Mouse (Mus musculus): Measurements from ENCODE around the gene Gm5862. TPM values are rescaled to one million over a fixed set of nuclear protein-coding genes. Genes with fewer than 3 reads are reported as not detected.
"Not testable (repeated sequence)": the region's sequence is repeated elsewhere in the genome, so short reads cannot be mapped to it uniquely, and the experiment has no call there.

The Gm5862 gene
- total RNA-seq (2021) = not detected in 2 replicates
- long read RNA-seq, experiment 1 = 0 reads
- long read RNA-seq, experiment 2 = 0 reads

- DNase-seq = not testable (repeated sequence)
Observed at GRCm38 (mm10) chr5:26022816-26023215, at the start of gene Gm5862. TSS of gene Gm5862 (minus strand) at chr5:26022916.

- DNase-seq = no peak
Observed at GRCm38 (mm10) chr5:26070716-26071115, 48.0 kb upstream of the Gm5862 start.

- not testable (repeated sequence) for DNase-seq
Observed at GRCm38 (mm10) chr5:26058481-26058880, 35.8 kb upstream of the Gm5862 start, which contains the start of gene Gm7347. TSS of gene Gm7347 (minus strand) at chr5:26058581.

- not testable (repeated sequence) for DNase-seq
Observed at GRCm38 (mm10) chr5:26039458-26039857, 16.7 kb upstream of the Gm5862 start, which contains the start of gene Speer4a. TSS of gene Speer4a (minus strand) at chr5:26039558.

- DNase-seq = not testable (repeated sequence)
Observed at GRCm38 (mm10) chr5:26007697-26008096, 15.0 kb downstream of the Gm5862 start.

- DNase-seq = peak; percentile 40
Observed at GRCm38 (mm10) chr5:26006937-26007695, 15.6 kb downstream of the Gm5862 start.

GRCm38 (mm10) chr5:26004698-26005097, 18.0 kb downstream of the Gm5862 start, which contains the start of gene Gm1979:
TSS of gene Gm1979 (minus strand) at chr5:26004798.
- DNase-seq = not testable (repeated sequence)

GRCm38 (mm10) chr5:25988550-25988949, 34.2 kb downstream of the Gm5862 start, which contains the start of gene Gm21698:
TSS of gene Gm21698 (minus strand) at chr5:25988650.
- DNase-seq = not testable (repeated sequence)

- DNase-seq = not testable (repeated sequence)
Observed at GRCm38 (mm10) chr5:25972563-25972962, 50.2 kb downstream of the Gm5862 start, which contains the start of gene Gm21680. TSS of gene Gm21680 (minus strand) at chr5:25972663.

Other genes with a start within 250 kb of the Gm5862 start
- gene Gm21663, start 80.5 kb downstream of the Gm5862 start, total RNA-seq (2021) = not detected in 2 replicates
- not detected in 2 replicates for gene Gm21671, start 68.5 kb downstream of the Gm5862 start, total RNA-seq (2021)
- not detected in 2 replicates for gene Gm21680, start 50.3 kb downstream of the Gm5862 start, total RNA-seq (2021)
- not detected in 2 replicates for gene Gm21698, start 34.3 kb downstream of the Gm5862 start, total RNA-seq (2021)
- not detected in 2 replicates for gene Gm1979, start 18.1 kb downstream of the Gm5862 start, total RNA-seq (2021)
- gene Speer4a, start 16.6 kb upstream of the Gm5862 start, total RNA-seq (2021) = not detected in 2 replicates
- gene Gm7347, start 35.7 kb upstream of the Gm5862 start, total RNA-seq (2021) = not detected in 2 replicates
- gene Gm10471, start 66.4 kb upstream of the Gm5862 start, total RNA-seq (2021) = not detected in 2 replicates
- gene 5031410I06Rik, start 82.4 kb upstream of the Gm5862 start, total RNA-seq (2021) = not detected in 2 replicates
- not detected in 2 replicates for gene Gm10220, start 98.5 kb upstream of the Gm5862 start, total RNA-seq (2021)
- 0.19 TPM in 1 of 2 replicates, not detected in the other for gene Gm7361, start 234.8 kb upstream of the Gm5862 start, total RNA-seq (2021)

Measured in adrenal gland, postnatal 14 days (tissue).